Mouse (Mus musculus) gastrocnemius, adult 2 months (tissue): ENCODE data around the gene Sel1l. TPM values are rescaled to one million over a fixed set of nuclear protein-coding genes. Genes with fewer than 3 reads are reported as not detected.

Source experiments
- DNase-seq: peaks from one replicate; pipeline ENCODE4 v3.0.0; 2022
- H3K27ac ChIP-seq: fragments of 200-600 bp; 2 replicates; pipeline ENCODE4 v1.8.1; 2022; ENCODE audit warnings: mild to moderate bottlenecking
- H3K4me3 ChIP-seq: fragments of 200-600 bp; 2 replicates; pipeline ENCODE4 v1.8.1; 2022; ENCODE audit warnings: mild to moderate bottlenecking, moderate library complexity
- CTCF ChIP-seq: fragments of 200-600 bp; IDR thresholded peaks from 2 replicates; pipeline ENCODE4 v1.8.1; 2022; ENCODE audit warnings: antibody characterized with exemption, mild to moderate bottlenecking, moderate library complexity
- intact Hi-C: fragments of 180-260 bp; cut with DNase I; formaldehyde crosslinking; loops from one replicate; pipeline ENCODE4 v1.15.1; 2025
- total RNA-seq, 2 experiments: library from RNA; stranded (reverse); gene quantifications; 2 replicates each; pipeline ENCODE4 v1.2.3; 2021

Gene Sel1l
- total RNA-seq, 2 experiments from 2014 or later = 40.8 to 53.3 TPM

GRCm38 (mm10) chr12:91807761-91808160 is 41.2 kb downstream of the Sel1l start:
- no peak for TF ChIP-seq CTCF

GRCm38 (mm10) chr12:91807095-91807494 is 41.9 kb downstream of the Sel1l start:
- intact Hi-C loops = no loop called here
- H3K4me3 ChIP-seq = no peak overlapping the region

More at GRCm38 (mm10) chr12:91807761-91808160, 41.2 kb downstream of the Sel1l start:
- no peak overlapping the region for H3K4me3 ChIP-seq
- intact Hi-C loops = no loop called here
- H3K27ac ChIP-seq = no peak overlapping the region
- no peak for DNase-seq

GRCm38 (mm10) chr12:91804262-91804661 is 44.7 kb downstream of the Sel1l start:
- intact Hi-C loops = no loop called here
- Histone ChIP-seq H3K27ac (no peak overlapping the region), H3K4me3 (no peak overlapping the region)
- no peak for DNase-seq
- TF ChIP-seq CTCF = no peak

More at GRCm38 (mm10) chr12:91807095-91807494, 41.9 kb downstream of the Sel1l start:
- no peak for DNase-seq
- no peak for TF ChIP-seq CTCF
- no peak overlapping the region for H3K27ac ChIP-seq

- Histone ChIP-seq H3K4me3 (no peak overlapping the region), H3K27ac (no peak overlapping the region)
- no peak for DNase-seq
- intact Hi-C loops = no loop called here
- no peak for TF ChIP-seq CTCF
Observed at GRCm38 (mm10) chr12:91803207-91803932, 45.6 kb downstream of the Sel1l start.

- Histone ChIP-seq H3K4me3 (no peak overlapping the region), H3K27ac (no peak overlapping the region)
- intact Hi-C loops = no loop called here
- no peak for TF ChIP-seq CTCF
- DNase-seq = no peak
Observed at GRCm38 (mm10) chr12:91802586-91803206, 46.3 kb downstream of the Sel1l start.

GRCm38 (mm10) chr12:91800861-91801385 is 48.0 kb downstream of the Sel1l start:
- H3K4me3 ChIP-seq = no peak overlapping the region

GRCm38 (mm10) chr12:91799821-91800335 is 49.1 kb downstream of the Sel1l start:
- intact Hi-C loops = loop anchor here (2.0 kb wide), 1 partner anchor 175 kb away; no protein-coding TSS in a partner anchor
- no peak for DNase-seq
- Histone ChIP-seq H3K4me3 (no peak overlapping the region), H3K27ac (no peak overlapping the region)
- no peak for TF ChIP-seq CTCF

More at GRCm38 (mm10) chr12:91800861-91801385, 48.0 kb downstream of the Sel1l start:
- DNase-seq = no peak
- no peak overlapping the region for H3K27ac ChIP-seq
- intact Hi-C loops = no loop called here
- TF ChIP-seq CTCF = no peak

- peak; percentile 89 for TF ChIP-seq CTCF
- no peak overlapping the region for H3K27ac ChIP-seq
- intact Hi-C loops = loop anchor here (2.0 kb wide), 1 partner anchor 175 kb away; no protein-coding TSS in a partner anchor
- no peak for DNase-seq
- H3K4me3 ChIP-seq = peak overlapping the region; percentile 34
Observed at GRCm38 (mm10) chr12:91799379-91799773, 49.6 kb downstream of the Sel1l start.

GRCm38 (mm10) chr12:91798720-91799378 is 50.1 kb downstream of the Sel1l start:
- intact Hi-C loops = loop anchor here (2.0 kb wide), 1 partner anchor 174 kb away; no protein-coding TSS in a partner anchor
- peak overlapping the region; percentile 34 for H3K4me3 ChIP-seq
- DNase-seq = no peak
- TF ChIP-seq CTCF = no peak
- H3K27ac ChIP-seq = no peak overlapping the region

GRCm38 (mm10) chr12:91796774-91797173 is 52.2 kb downstream of the Sel1l start:
- Histone ChIP-seq H3K27ac (no peak overlapping the region), H3K4me3 (no peak overlapping the region)
- TF ChIP-seq CTCF = no peak
- intact Hi-C loops = no loop called here
- DNase-seq = no peak

- no peak for TF ChIP-seq CTCF
- intact Hi-C loops = no loop called here
Observed at GRCm38 (mm10) chr12:91793266-91793665, 55.7 kb downstream of the Sel1l start.

GRCm38 (mm10) chr12:91791822-91792221 is 57.1 kb downstream of the Sel1l start:
- DNase-seq = no peak
- TF ChIP-seq CTCF = no peak
- Histone ChIP-seq H3K4me3 (no peak overlapping the region), H3K27ac (no peak overlapping the region)
- intact Hi-C loops = no loop called here

More at GRCm38 (mm10) chr12:91793266-91793665, 55.7 kb downstream of the Sel1l start:
- Histone ChIP-seq H3K27ac (no peak overlapping the region), H3K4me3 (no peak overlapping the region)
- DNase-seq = no peak
